ENCODE assay signal across 31 mouse cellular contexts in the genomic region with DNA sequence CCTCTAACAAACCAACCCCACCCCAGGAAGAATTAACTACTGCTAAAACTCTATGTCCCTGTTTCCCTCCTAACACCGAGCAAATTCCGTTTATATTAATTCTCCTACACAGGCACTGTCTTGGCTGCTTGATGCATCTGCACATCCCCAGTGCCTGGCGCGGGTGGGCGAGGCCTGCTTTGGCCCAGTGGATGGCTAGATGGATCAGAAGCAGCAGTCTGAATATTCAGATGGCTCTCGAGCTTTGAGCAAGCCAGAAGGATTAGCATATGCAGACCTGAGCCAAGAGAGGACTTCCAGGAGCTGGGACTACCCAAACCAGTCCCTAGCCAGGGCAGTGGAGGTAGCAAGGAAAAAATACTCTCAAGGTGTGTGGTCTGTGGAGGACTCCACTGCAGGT. TPM values are rescaled to one million over a fixed set of nuclear protein-coding genes. Genes with fewer than 3 reads are reported as not detected.
A peak's percentile ranks its signal among the peaks of the same experiment; 100 is the strongest.
DNase-seq lines count a peak whose midpoint lies in the region; ATAC-seq and TF ChIP-seq lines count a peak whose summit lies in the region.
"Had no signal": no experiment of that assay in that cellular context is flagged by ENCODE, and none has a peak within 500 bp of the region (broad histone marks: within the 10 kb centered on the region; RNA-seq: fewer than 3 reads in every experiment).

No protein-coding gene starts in this region.

- no peak for TF ChIP-seq CTCF in cerebellum, adult 2 months (IDR thresholded peaks at IDR 0.05; ENCODE audit: borderline replicate concordance, insufficient read depth, low read depth, low read length)

- no peak overlapping the region for H3K4me3 ChIP-seq in cerebellum, adult 2 months (replicated peaks; ENCODE audit: insufficient read depth, low read depth, low read length)
- H3K4me3 ChIP-seq in midbrain, embryonic 10.5 days, result no peak overlapping the region
- H3K4me3 ChIP-seq in midbrain, embryonic 13.5 days (replicated peaks), result no peak overlapping the region
- H3K4me3 ChIP-seq: embryonic facial prominence, embryonic 10.5 days; embryonic facial prominence, embryonic 15.5 days; heart, embryonic 13.5 days; hindbrain, embryonic 15.5 days; limb, embryonic 13.5 days; lung, embryonic 15.5 days; myocyte; neural tube, embryonic 13.5 days; stomach, embryonic 15.5 days had no signal

- no peak overlapping the region for H3K9ac ChIP-seq in midbrain, embryonic 13.5 days (replicated peaks)
- H3K9ac ChIP-seq: embryonic facial prominence, embryonic 15.5 days; heart, embryonic 13.5 days; hindbrain, embryonic 15.5 days; limb, embryonic 13.5 days; lung, embryonic 15.5 days; neural tube, embryonic 13.5 days; stomach, embryonic 15.5 days had no signal

- no peak overlapping the region for H3K27ac ChIP-seq in cerebellum, adult 2 months (ENCODE audit: insufficient read depth, low read length)
- peak overlapping the region; percentile 71 for H3K27ac ChIP-seq in midbrain, embryonic 10.5 days (replicated peaks)
- no peak overlapping the region for H3K27ac ChIP-seq in midbrain, embryonic 13.5 days
- H3K27ac ChIP-seq: embryonic facial prominence, embryonic 10.5 days; embryonic facial prominence, embryonic 15.5 days; heart, embryonic 13.5 days; hindbrain, embryonic 15.5 days; limb, embryonic 13.5 days; lung, embryonic 15.5 days; neural tube, embryonic 13.5 days; stomach, embryonic 15.5 days had no signal

- H3K27me3 ChIP-seq in cerebellum, adult 2 months (ENCODE audit: control insufficient read depth, insufficient read depth, low read length), result no peaks in the 10 kb centered on the region; the same call in 1 of the 2 replicates
- H3K27me3 ChIP-seq in midbrain, embryonic 10.5 days (ENCODE audit: low read depth, poor library complexity, severe bottlenecking), result peaks cover 48% of the 10 kb centered on the region
- peaks cover 49% of the 10 kb centered on the region for H3K27me3 ChIP-seq in midbrain, embryonic 13.5 days
- H3K27me3 ChIP-seq: CH12.LX had no signal

- no peaks in the 10 kb centered on the region for H3K36me3 ChIP-seq in midbrain, embryonic 10.5 days
- no peaks in the 10 kb centered on the region for H3K36me3 ChIP-seq in midbrain, embryonic 13.5 days
- H3K36me3 ChIP-seq: embryonic facial prominence, embryonic 10.5 days; embryonic facial prominence, embryonic 15.5 days; G1E; heart, embryonic 13.5 days; hindbrain, embryonic 15.5 days; limb, embryonic 13.5 days; lung, embryonic 15.5 days; neural tube, embryonic 13.5 days; stomach, embryonic 15.5 days had no signal

- H3K4me2 ChIP-seq in midbrain, embryonic 13.5 days (replicated peaks), result no peak overlapping the region
- H3K4me2 ChIP-seq: embryonic facial prominence, embryonic 15.5 days; heart, embryonic 13.5 days; hindbrain, embryonic 15.5 days; limb, embryonic 13.5 days; liver, embryonic 11.5 days; lung, embryonic 15.5 days; midbrain, embryonic 11.5 days; neural tube, embryonic 13.5 days; stomach, embryonic 15.5 days had no signal

- WGBS in cerebellum, adult 2 months, result 47% methylated on average over 6 of the region's 6 CpGs
- 36% methylated on average over 6 of the region's 6 CpGs for WGBS in midbrain, embryonic 10.5 days
- 34% methylated on average over 6 of the region's 6 CpGs for WGBS in midbrain, embryonic 13.5 days

- no peak for TF ChIP-seq POLR2A in cerebellum, adult 2 months (IDR thresholded peaks at IDR 0.05; ENCODE audit: borderline replicate concordance, insufficient read depth, low read length)

- H3K4me1 ChIP-seq in cerebellum, adult 2 months (ENCODE audit: control insufficient read depth, insufficient read depth, low read length), result 0 out of 2 replicates have a peak, but pooled peaks cover 3% of the 10 kb centered on the region
- H3K4me1 ChIP-seq in midbrain, embryonic 10.5 days, result peaks cover 43% of the 10 kb centered on the region
- peaks cover 22% of the 10 kb centered on the region for H3K4me1 ChIP-seq in midbrain, embryonic 13.5 days (replicated peaks)

- ATAC-seq in midbrain, embryonic 13.5 days, result no peak
- ATAC-seq: activated CD4-positive, CD25-positive, alpha-beta regulatory T cell, adult 4 months; forebrain, embryonic 14.5 days had no signal

- peak; percentile 56 to 71 for DNase-seq in cerebellum, postnatal 10 days
- no peak for DNase-seq in cerebellum, adult 2 months
- peak; percentile 47 for DNase-seq in layer of hippocampus, adult 11-12 months (ENCODE audit: low spot score)
- DNase-seq in layer of hippocampus, adult 9-11 months, result no peak
- DNase-seq in midbrain, embryonic 10.5 days (ENCODE audit: low spot score), result no peak
- peak; percentile 50 for DNase-seq in brain, adult 2 months (ENCODE audit: low read depth, low spot score)
- no peak for DNase-seq in MN1 (ENCODE audit: low spot score)
- DNase-seq: adrenal gland, adult 2 months; cerebellum, adult 9-11 months; heart, postnatal 10 days; kidney, adult 2 months; kidney, postnatal 4 days; right cerebral cortex, postnatal 14 days had no signal

- H3K9me3 ChIP-seq in midbrain, embryonic 10.5 days (replicated peaks), result no peaks in the 10 kb centered on the region
- no peaks in the 10 kb centered on the region for H3K9me3 ChIP-seq in midbrain, embryonic 13.5 days
- H3K9me3 ChIP-seq: embryonic facial prominence, embryonic 10.5 days; embryonic facial prominence, embryonic 15.5 days; G1E; heart, embryonic 13.5 days; hindbrain, embryonic 15.5 days; limb, embryonic 13.5 days; lung, embryonic 15.5 days; neural tube, embryonic 13.5 days; stomach, embryonic 15.5 days had no signal

RNA-seq across cellular contexts. Expression of gene Stum, which starts 3.0 kb away (rescaled TPM):
- polyA plus RNA-seq in cerebellum, adult 2 months (2012; rRNA removed), result 7.3 and 8.2 TPM in 2 replicates
- polyA plus RNA-seq in midbrain, embryonic 10.5 days (2016; fragmentation: Nextera tagmentation; extraction: Ambion mirVana), result 2.8 and 6.6 TPM in 2 replicates
- polyA plus RNA-seq in midbrain, embryonic 13.5 days (2015; fragmentation: Nextera tagmentation; extraction: Ambion mirVana), result 1.6 and 1.7 TPM in 2 replicates
- polyA plus RNA-seq: activated CD4-positive, CD25-positive, alpha-beta regulatory T cell, adult 4 months; C2C12; G1E; liver, embryonic 16.5 days had no signal

Comparison
In these comparisons a context has a peak if more than half of its experiments do, and no peak if none do; other contexts are left out.
1. DNase-seq: peak in cerebellum, postnatal 10 days (2 of 2), layer of hippocampus, adult 11-12 months (single experiment) and brain, adult 2 months (single experiment); none in cerebellum, adult 2 months (0 of 2), layer of hippocampus, adult 9-11 months (single experiment), midbrain, embryonic 10.5 days (single experiment) and MN1 (single experiment).